Mouse (Mus musculus) forebrain, embryonic 10.5 days (tissue): ENCODE data around the gene Fbxl20. TPM values are rescaled to one million over a fixed set of nuclear protein-coding genes. Genes with fewer than 3 reads are reported as not detected.

Source experiments
- DNase-seq: peaks from one replicate; pipeline ENCODE4 v3.0.0-alpha.2; 2017; ENCODE audit warnings: low spot score; ENCODE audit errors: extremely low spot score
- H3K27ac ChIP-seq: fragments of 300-500 bp; sonication (generic); 2 replicates; pipeline ENCODE4 v1.5.1; 2016; ENCODE audit warnings: mild to moderate bottlenecking
- H3K27me3 ChIP-seq: fragments of 300-500 bp; sonication (generic); 2 replicates; pipeline ENCODE4 v1.6.1; 2016; ENCODE audit warnings: mild to moderate bottlenecking; ENCODE audit not compliant: poor library complexity, severe bottlenecking
- H3K36me3 ChIP-seq: fragments of 300-500 bp; sonication (generic); replicated peaks from 2 replicates; pipeline ENCODE4 v1.6.1; 2016; ENCODE audit warnings: mild to moderate bottlenecking, moderate library complexity
- H3K4me1 ChIP-seq: fragments of 300-500 bp; sonication (generic); 2 replicates; pipeline ENCODE4 v1.6.1; 2016
- H3K4me3 ChIP-seq: fragments of 300-500 bp; sonication (generic); 2 replicates; pipeline ENCODE4 v1.5.1; 2016; ENCODE audit warnings: mild to moderate bottlenecking, moderate library complexity
- H3K9me3 ChIP-seq: fragments of 300-500 bp; sonication (generic); 2 replicates; pipeline ENCODE4 v1.6.1; 2016; ENCODE audit warnings: mild to moderate bottlenecking, moderate library complexity
- WGBS: fragments of 180-500 bp; shearing (Covaris S2); methylation state at CpG from one replicate; pipeline ENCODE4 v1.1.7; 2016; 5-methylcytosine and 5-hydroxymethylcytosine counted together
- polyA plus RNA-seq: library from polyadenylated mRNA; unstranded; fragments of >200 nt; fragmentation: Nextera tagmentation; extraction: Ambion mirVana; gene quantifications from 2 replicates; pipeline ENCODE4 v1.2.1, GENCODE M21; 2016

The Fbxl20 gene
- polyA plus RNA-seq, 1 experiment from 2014 or later = 16.9 TPM

DNA sequence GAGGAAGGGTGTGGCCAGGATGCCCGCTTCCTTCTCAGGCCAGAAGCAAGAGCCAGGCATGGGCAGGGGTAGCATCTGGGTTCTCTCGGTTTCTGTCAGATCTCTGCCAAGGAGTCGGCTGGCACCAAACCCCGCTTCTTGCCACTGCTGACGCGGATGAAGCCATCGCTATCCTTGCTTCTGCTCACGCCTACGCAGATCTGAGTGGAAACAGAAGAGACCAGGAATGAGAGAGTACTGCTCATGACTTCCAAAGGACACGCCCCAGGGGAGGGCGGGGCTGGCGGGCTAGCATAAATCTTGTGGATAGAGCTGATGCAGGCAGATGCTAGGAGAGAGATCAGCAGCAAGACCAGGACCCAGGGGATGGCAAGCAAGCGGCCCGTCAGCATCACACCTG lies 112.3 kb downstream of the Fbxl20 start:
- Histone ChIP-seq H3K36me3 (no peaks in the 10 kb centered on the region), H3K4me1 (peaks cover 31% of the 10 kb centered on the region), H3K9me3 (no peaks in the 10 kb centered on the region), H3K4me3 (no peak overlapping the region), H3K27ac (no peak overlapping the region), H3K27me3 (peaks cover 39% of the 10 kb centered on the region)
- no peak for DNase-seq
- 68% methylated on average over 14 of the region's 14 CpGs for WGBS

DNA sequence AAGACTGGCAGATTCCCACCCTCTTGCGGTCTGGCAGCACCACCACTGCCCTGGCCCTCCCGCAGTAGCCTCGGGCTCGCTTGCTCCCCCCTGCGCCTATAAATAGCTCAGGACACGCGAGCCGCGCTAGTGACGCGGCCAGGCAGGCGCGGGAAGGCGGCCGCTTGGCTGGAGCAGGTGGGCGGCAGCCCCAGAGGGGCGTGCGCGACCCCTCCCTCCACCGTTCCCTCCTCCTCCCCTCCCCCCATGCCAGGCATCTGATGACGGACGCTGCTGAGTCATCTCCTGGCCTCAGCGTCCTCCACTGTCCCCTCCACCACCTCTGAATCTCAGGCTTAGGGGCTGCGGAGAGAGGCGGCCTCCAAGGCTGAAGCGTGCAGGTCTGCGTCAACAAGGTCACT lies 114.2 kb downstream of the Fbxl20 start:
- WGBS = under 1% methylated on average over 27 of the region's 27 CpGs
- H3K4me3 ChIP-seq = peak overlapping the region; percentile 57
- H3K4me1 ChIP-seq = peaks cover 27% of the 10 kb centered on the region
- DNase-seq = peak; percentile 57
- no peaks in the 10 kb centered on the region for H3K9me3 ChIP-seq
- peaks cover 39% of the 10 kb centered on the region for H3K27me3 ChIP-seq
- peaks cover 9% of the 10 kb centered on the region for H3K36me3 ChIP-seq
- H3K27ac ChIP-seq = peak overlapping the region; percentile 78

DNA sequence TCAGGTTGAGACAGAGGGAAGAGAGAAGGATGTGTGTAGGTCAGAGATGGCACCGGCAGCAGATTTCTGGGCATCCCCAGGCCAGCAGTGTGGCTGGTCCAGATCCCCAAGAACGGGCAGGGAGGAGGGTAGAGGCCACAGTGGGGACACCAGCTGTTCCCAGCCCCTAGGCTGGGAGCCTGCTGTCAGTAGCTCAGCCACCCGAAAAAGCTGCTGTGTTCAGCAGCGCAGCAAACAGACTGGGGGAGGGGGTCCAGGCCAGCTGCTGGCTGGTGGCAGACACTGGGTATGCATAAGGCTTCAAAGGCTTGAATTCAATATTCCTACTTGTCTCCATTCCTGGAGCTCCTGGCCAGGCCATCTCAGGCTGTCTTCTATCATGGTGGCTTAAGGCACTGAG lies 115.4 kb downstream of the Fbxl20 start:
- H3K4me3 ChIP-seq = no peak overlapping the region
- H3K27me3 ChIP-seq = peaks cover 39% of the 10 kb centered on the region
- H3K36me3 ChIP-seq = peaks cover 21% of the 10 kb centered on the region
- DNase-seq = no peak
- peak overlapping the region; percentile 44; the same call in 1 of the 2 replicates for H3K27ac ChIP-seq
- no peaks in the 10 kb centered on the region for H3K9me3 ChIP-seq
- peaks cover 26% of the 10 kb centered on the region for H3K4me1 ChIP-seq
- 24% methylated on average over 4 of the region's 4 CpGs for WGBS

DNA sequence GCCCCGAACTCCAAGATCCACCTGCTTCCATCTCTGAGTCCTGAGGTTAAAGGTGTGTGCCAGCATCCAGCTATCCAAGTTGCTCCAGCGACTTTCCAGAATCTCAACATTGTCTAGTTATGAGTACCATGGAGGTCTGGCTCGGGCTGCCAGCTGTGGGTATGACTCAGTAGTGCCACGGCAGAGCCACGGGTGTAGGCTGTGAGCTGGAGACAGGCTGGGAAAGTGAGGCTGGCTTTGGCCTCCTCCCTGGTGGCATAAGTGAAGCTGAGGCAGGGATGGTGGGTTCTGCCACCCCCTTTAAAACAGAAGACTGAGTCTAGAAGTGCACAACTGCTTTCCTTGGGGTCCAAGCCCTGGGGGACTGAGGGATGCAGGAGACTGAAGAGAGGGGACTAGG lies 116.1 kb downstream of the Fbxl20 start:
- WGBS = 90% methylated on average over 5 of the region's 5 CpGs
- H3K4me1 ChIP-seq = peaks cover 26% of the 10 kb centered on the region
- H3K4me3 ChIP-seq = no peak overlapping the region
- peaks cover 39% of the 10 kb centered on the region for H3K27me3 ChIP-seq
- DNase-seq = no peak
- H3K36me3 ChIP-seq = peaks cover 28% of the 10 kb centered on the region
- no peaks in the 10 kb centered on the region for H3K9me3 ChIP-seq
- no peak overlapping the region for H3K27ac ChIP-seq

Other genes with a start within 250 kb of the Fbxl20 start
- gene Plxdc1, start 164.0 kb downstream of the Fbxl20 start, polyA plus RNA-seq = 0.11 and 0.16 TPM in 2 replicates
- gene Arl5c, start 154.2 kb downstream of the Fbxl20 start, polyA plus RNA-seq = 15.2 and 17.6 TPM in 2 replicates
- gene Cacnb1, start 127.4 kb downstream of the Fbxl20 start, polyA plus RNA-seq = 5.3 and 6.0 TPM in 2 replicates
- gene Rpl19, start 123.7 kb downstream of the Fbxl20 start, polyA plus RNA-seq = 1,192 and 1,195 TPM in 2 replicates
- gene Stac2, start 96.9 kb downstream of the Fbxl20 start, polyA plus RNA-seq = 0.32 and 0.42 TPM in 2 replicates
- gene Med1, start 42.9 kb upstream of the Fbxl20 start, polyA plus RNA-seq = 77.9 and 78.5 TPM in 2 replicates
- 12.7 and 13.0 TPM in 2 replicates for gene Cdk12, start 52.7 kb upstream of the Fbxl20 start, polyA plus RNA-seq
- gene Neurod2, start 179.2 kb upstream of the Fbxl20 start, polyA plus RNA-seq = 0.14 TPM in 1 of 2 replicates, not detected in the other
- gene Ppp1r1b, start 198.0 kb upstream of the Fbxl20 start, polyA plus RNA-seq = 0.23 and 0.41 TPM in 2 replicates
- gene Stard3, start 208.0 kb upstream of the Fbxl20 start, polyA plus RNA-seq = 39.8 and 41.0 TPM in 2 replicates
- gene Tcap, start 233.4 kb upstream of the Fbxl20 start, polyA plus RNA-seq = 0.15 TPM in 1 of 2 replicates, not detected in the other
- not detected in 2 replicates for gene Pnmt, start 236.0 kb upstream of the Fbxl20 start, polyA plus RNA-seq